Mouse (Mus musculus): ENCODE results near the gene Gm7075.

DNA sequence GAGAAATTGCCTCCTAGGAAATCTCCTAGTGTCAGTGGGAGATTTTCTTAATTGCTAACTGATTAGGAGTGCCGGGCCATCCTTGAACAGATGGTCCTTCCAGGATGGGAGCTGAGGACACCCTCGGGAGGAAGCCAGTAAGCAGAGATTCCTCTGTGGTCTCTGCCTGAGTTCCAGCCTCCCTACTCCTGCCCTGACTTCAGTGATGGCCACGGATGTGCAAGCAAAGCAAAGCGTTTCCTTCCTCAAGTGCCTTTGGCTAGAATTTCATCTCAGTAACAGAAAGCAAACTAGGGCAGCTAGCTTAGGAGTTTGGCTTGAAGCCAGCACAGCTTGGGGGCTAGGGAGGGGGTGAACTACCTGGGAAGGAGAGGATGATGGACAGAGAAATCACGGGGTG is 4.5 kb downstream of the Gm7075 start:
- TF ChIP-seq CTCF (IDR thresholded peaks at IDR 0.05; ENCODE audit: low read depth) (no peak), EP300 (optimal IDR thresholded peaks at IDR 0.05) (no peak)

Data from stomach, postnatal 0 days (tissue).